Mouse (Mus musculus): Measurements from ENCODE around the gene Flg2. TPM values are rescaled to one million over a fixed set of nuclear protein-coding genes. Genes with fewer than 3 reads are reported as not detected.

Gene Flg2
- polyA plus RNA-seq (2015; fragmentation: Nextera tagmentation; extraction: Ambion mirVana) = not detected in 2 replicates

- Histone ChIP-seq H3K36me3 (no peaks in the 10 kb centered on the region), H3K27me3 (no peaks in the 10 kb centered on the region), H3K4me2 (replicated peaks) (no peak within 1 kb of the TSS), H3K9me3 (no peaks in the 10 kb centered on the region), H3K9ac (replicated peaks) (no peak within 1 kb of the TSS), H3K4me3 (no peak within 1 kb of the TSS), H3K27ac (replicated peaks) (no peak within 1 kb of the TSS), H3K4me1 (no peaks in the 10 kb centered on the region)
- WGBS = 85% methylated on average over 3 of the region's 3 CpGs
- no peak for ATAC-seq (replicated peaks)
Measured at GRCm38 (mm10) chr3:93196978-93197377, at the start of gene Flg2. Gene Flg2, plus strand, starts transcription at chr3:93197278.

DNA sequence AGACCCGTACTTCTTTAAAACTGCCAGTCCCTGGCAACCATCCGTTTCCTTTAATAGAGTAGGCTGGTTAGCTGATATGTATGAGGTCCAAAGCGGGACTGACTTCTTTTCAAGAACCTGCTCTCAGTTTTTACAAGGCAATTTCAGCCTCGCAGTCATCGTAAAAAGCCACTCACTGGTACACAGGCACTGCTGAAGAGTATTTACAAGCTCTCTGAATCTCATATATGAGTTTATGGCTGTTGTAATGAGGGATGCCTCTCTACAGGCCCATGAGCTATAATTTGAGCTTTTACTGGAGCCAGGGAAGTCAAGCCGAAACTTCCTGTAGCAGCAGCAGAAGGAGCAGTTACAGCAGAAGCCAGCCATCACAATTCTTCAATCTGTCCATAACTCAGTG, 34.6 kb upstream of the Flg2 start:
- H3K4me1 ChIP-seq = no peaks in the 10 kb centered on the region
- no peaks in the 10 kb centered on the region for H3K27me3 ChIP-seq
- no peak overlapping the region for H3K4me3 ChIP-seq
- no peak for ATAC-seq (replicated peaks)
- no peak overlapping the region for H3K27ac ChIP-seq (replicated peaks)
- no peak overlapping the region for H3K4me2 ChIP-seq (replicated peaks)
- 87% methylated on average over 6 of the region's 6 CpGs for WGBS
- no peak overlapping the region for H3K9ac ChIP-seq (replicated peaks)
- H3K36me3 ChIP-seq = no peaks in the 10 kb centered on the region
- no peaks in the 10 kb centered on the region for H3K9me3 ChIP-seq

DNA sequence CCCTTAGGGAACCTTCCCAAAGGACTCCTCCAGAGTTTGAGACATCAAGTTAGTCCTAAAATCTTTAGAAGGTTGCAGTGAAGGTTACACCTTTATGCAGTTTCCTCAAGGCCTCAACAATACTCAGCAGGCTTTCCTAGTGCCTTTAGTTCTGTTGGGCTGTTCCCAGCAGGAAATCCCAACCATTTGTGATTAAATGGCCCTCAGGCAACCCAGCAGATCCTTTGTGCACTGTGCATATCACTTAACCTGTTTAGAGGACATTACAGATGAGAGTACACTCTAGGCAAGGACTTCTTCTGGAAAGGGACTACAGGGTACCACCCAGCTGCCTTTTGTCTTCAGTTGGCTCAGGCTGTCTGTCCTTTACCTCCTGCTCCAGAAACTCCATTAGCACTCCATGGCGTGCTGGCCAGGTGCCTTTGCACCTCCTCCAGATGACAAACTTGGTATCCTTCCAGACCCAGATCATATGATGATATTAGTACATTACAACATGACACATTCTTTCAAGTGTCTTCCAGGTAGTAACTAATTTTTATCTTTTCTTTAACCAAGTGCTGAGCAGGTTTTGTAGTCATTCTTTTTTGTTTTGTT, 34.0 kb upstream of the Flg2 start:
- H3K27ac ChIP-seq (replicated peaks) = no peak overlapping the region
- no peak overlapping the region for H3K4me2 ChIP-seq (replicated peaks)
- H3K4me1 ChIP-seq = no peaks in the 10 kb centered on the region
- no peaks in the 10 kb centered on the region for H3K9me3 ChIP-seq
- no peak for ATAC-seq (replicated peaks)
- no peak overlapping the region for H3K4me3 ChIP-seq
- 56% methylated on average over 1 of the region's 1 CpGs for WGBS
- no peaks in the 10 kb centered on the region for H3K36me3 ChIP-seq
- no peak overlapping the region for H3K9ac ChIP-seq (replicated peaks)
- no peaks in the 10 kb centered on the region for H3K27me3 ChIP-seq

GRCm38 (mm10) chr3:93180856-93181255, 16.2 kb upstream of the Flg2 start:
- Histone ChIP-seq H3K9me3 (no peaks in the 10 kb centered on the region), H3K27me3 (no peaks in the 10 kb centered on the region), H3K4me2 (replicated peaks) (no peak overlapping the region), H3K4me1 (no peaks in the 10 kb centered on the region), H3K4me3 (no peak overlapping the region), H3K9ac (replicated peaks) (no peak overlapping the region), H3K36me3 (no peaks in the 10 kb centered on the region), H3K27ac (replicated peaks) (no peak overlapping the region)
- 88% methylated on average over 4 of the region's 4 CpGs for WGBS
- no peak for ATAC-seq (replicated peaks)

DNA sequence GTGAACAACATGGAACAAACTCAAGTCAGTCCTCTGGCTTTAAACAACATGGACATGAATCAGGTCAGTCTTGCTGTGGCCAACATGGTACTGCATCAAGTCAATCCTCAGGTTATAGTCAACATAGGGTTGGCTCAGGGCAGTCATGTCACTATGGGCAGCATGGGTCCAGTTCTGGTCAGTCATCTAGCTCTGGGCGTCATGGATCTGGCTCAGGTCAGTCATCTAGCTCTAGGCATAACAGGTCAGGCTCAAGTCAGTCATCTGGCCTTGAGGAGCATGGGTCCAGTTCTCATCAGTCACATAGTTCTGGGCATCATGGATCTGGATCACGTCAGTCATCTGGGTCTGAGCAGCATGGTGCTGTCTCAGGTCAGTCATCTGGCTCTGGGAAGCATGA, 4.9 kb downstream of the Flg2 start:
- H3K4me3 ChIP-seq = no peak overlapping the region
- no peaks in the 10 kb centered on the region for H3K36me3 ChIP-seq
- H3K9ac ChIP-seq (replicated peaks) = no peak overlapping the region
- 85% methylated on average over 2 of the region's 2 CpGs for WGBS
- H3K27ac ChIP-seq (replicated peaks) = no peak overlapping the region
- ATAC-seq (replicated peaks) = no peak
- H3K4me1 ChIP-seq = no peaks in the 10 kb centered on the region
- peaks cover 4% of the 10 kb centered on the region for H3K9me3 ChIP-seq
- H3K4me2 ChIP-seq (replicated peaks) = no peak overlapping the region
- H3K27me3 ChIP-seq = no peaks in the 10 kb centered on the region

DNA sequence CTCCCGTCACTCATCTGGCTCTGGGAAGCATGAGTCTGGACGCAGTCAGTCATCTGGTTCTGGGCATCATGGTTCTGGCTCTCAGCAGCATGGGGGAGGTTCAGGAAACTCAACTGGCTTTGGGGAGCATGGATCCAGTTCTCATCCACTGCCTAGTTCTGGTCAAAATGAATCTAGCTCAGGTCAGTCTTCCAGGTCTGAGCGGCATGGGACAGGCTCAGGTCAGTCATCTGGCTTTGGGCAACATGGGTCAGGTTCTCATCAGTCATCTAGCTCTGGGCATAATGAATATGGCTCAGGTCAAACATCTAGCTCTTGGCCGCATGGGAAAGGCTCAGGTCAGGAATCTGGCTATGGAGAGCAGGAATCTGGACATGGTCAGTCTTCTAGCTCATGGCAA, 5.4 kb downstream of the Flg2 start:
- 90% methylated on average over 4 of the region's 4 CpGs for WGBS

More for the DNA sequence above, 5.4 kb downstream of the Flg2 start:
- Histone ChIP-seq H3K36me3 (no peaks in the 10 kb centered on the region), H3K4me2 (replicated peaks) (no peak overlapping the region), H3K4me1 (no peaks in the 10 kb centered on the region), H3K27me3 (no peaks in the 10 kb centered on the region), H3K4me3 (no peak overlapping the region), H3K27ac (replicated peaks) (no peak overlapping the region), H3K9me3 (peaks cover 4% of the 10 kb centered on the region), H3K9ac (replicated peaks) (no peak overlapping the region)
- no peak for ATAC-seq (replicated peaks)

Other genes starting within 250 kb of the Flg2 start
- gene Lce3d, start 239.9 kb upstream of the Flg2 start, polyA plus RNA-seq (2015; fragmentation: Nextera tagmentation; extraction: Ambion mirVana) = not detected in 2 replicates
- not detected in 2 replicates for gene Lce3e, start 230.2 kb upstream of the Flg2 start, polyA plus RNA-seq (2015; fragmentation: Nextera tagmentation; extraction: Ambion mirVana)
- gene Lce3f, start 205.1 kb upstream of the Flg2 start, polyA plus RNA-seq (2015; fragmentation: Nextera tagmentation; extraction: Ambion mirVana) = not detected in 2 replicates
- 0.27 TPM in 1 of 2 replicates, not detected in the other for gene Crct1, start 181.6 kb upstream of the Flg2 start, polyA plus RNA-seq (2015; fragmentation: Nextera tagmentation; extraction: Ambion mirVana)
- gene Lce1m, start 178.2 kb upstream of the Flg2 start, polyA plus RNA-seq (2015; fragmentation: Nextera tagmentation; extraction: Ambion mirVana) = not detected in 2 replicates
- not detected in 2 replicates for gene Gm4858, start 128.5 kb upstream of the Flg2 start, polyA plus RNA-seq (2015; fragmentation: Nextera tagmentation; extraction: Ambion mirVana)
- gene Crnn, start 52.5 kb upstream of the Flg2 start, polyA plus RNA-seq (2015; fragmentation: Nextera tagmentation; extraction: Ambion mirVana) = not detected in 2 replicates
- not detected in 2 replicates for gene Flg, start 76.2 kb downstream of the Flg2 start, polyA plus RNA-seq (2015; fragmentation: Nextera tagmentation; extraction: Ambion mirVana)
- not detected in 2 replicates for gene Hrnr, start 122.5 kb downstream of the Flg2 start, polyA plus RNA-seq (2015; fragmentation: Nextera tagmentation; extraction: Ambion mirVana)
- not detected in 2 replicates for gene Rptn, start 196.4 kb downstream of the Flg2 start, polyA plus RNA-seq (2015; fragmentation: Nextera tagmentation; extraction: Ambion mirVana)
- gene Tchh, start 245.1 kb downstream of the Flg2 start, polyA plus RNA-seq (2015; fragmentation: Nextera tagmentation; extraction: Ambion mirVana) = 0.52 and 0.74 TPM in 2 replicates

Measured in forebrain, embryonic 15.5 days (tissue).